Mouse (Mus musculus): ENCODE measurements around the gene Rhox6.
"Not testable (repeated sequence)": the region's sequence is repeated elsewhere in the genome, so short reads cannot be mapped to it uniquely, and the experiment has no call there.

Gene Rhox6

GRCm38 (mm10) chrX:37826610-37827009 lies at the start of gene Rhox6:
TSS of gene Rhox6 (plus strand) at chrX:37826910.
- DNase-seq (ENCODE audit: low spot score): not testable (repeated sequence)

GRCm38 (mm10) chrX:37807286-37808080 lies 19.2 kb upstream of the Rhox6 start:
- DNase-seq (ENCODE audit: low spot score): no peak

- no peak for DNase-seq (ENCODE audit: low spot score)
Observed at GRCm38 (mm10) chrX:37809396-37809795, 17.3 kb upstream of the Rhox6 start.

- DNase-seq (ENCODE audit: low spot score): peak; percentile 10
Observed at GRCm38 (mm10) chrX:37811179-37811578, 15.5 kb upstream of the Rhox6 start.

- DNase-seq (ENCODE audit: low spot score): no peak
Observed at GRCm38 (mm10) chrX:37815665-37816064, 11.0 kb upstream of the Rhox6 start.

GRCm38 (mm10) chrX:37831386-37831785 lies 4.7 kb downstream of the Rhox6 start, which contains the start of gene Rhox7a:
TSS of gene Rhox7a (plus strand) at chrX:37831686.
- DNase-seq (ENCODE audit: low spot score): not testable (repeated sequence)

- no peak for DNase-seq (ENCODE audit: low spot score)
Observed at GRCm38 (mm10) chrX:37871641-37872040, 44.9 kb downstream of the Rhox6 start.

- DNase-seq (ENCODE audit: low spot score): peak; percentile 71
Observed at GRCm38 (mm10) chrX:37878844-37879243, 52.1 kb downstream of the Rhox6 start, which contains the start of gene Rhox8. TSS of gene Rhox8 (minus strand) at chrX:37878944.
